Mouse (Mus musculus): ENCODE results near the gene Chat. TPM values are rescaled to one million over a fixed set of nuclear protein-coding genes. Genes with fewer than 3 reads are reported as not detected.

Chat gene
- polyA plus RNA-seq (2015; fragmentation: Nextera tagmentation; extraction: Ambion mirVana), result 0.17 and 0.30 TPM in 2 replicates

- WGBS, result 17% methylated on average over 13 of the region's 13 CpGs
- no peak for TF ChIP-seq EP300 (optimal IDR thresholded peaks at IDR 0.05)
- TF ChIP-seq CTCF (IDR thresholded peaks at IDR 0.05; ENCODE audit: low read depth), result no peak
- Histone ChIP-seq H3K9ac (ENCODE audit: low read length) (no peak within 1 kb of the TSS), H3K4me1 (replicated peaks; ENCODE audit: control insufficient read depth, insufficient read depth) (no peaks in the 10 kb centered on the region), H3K27me3 (ENCODE audit: control insufficient read depth, insufficient read depth, low read length) (peaks cover 27% of the 10 kb centered on the region), H3K4me3 (ENCODE audit: low read depth, low read length) (peak within 1 kb of the TSS; percentile 27), H3K9me3 (ENCODE audit: control insufficient read depth, low read length) (no peaks in the 10 kb centered on the region), H3K36me3 (ENCODE audit: control insufficient read depth, insufficient read depth, low read length) (no peaks in the 10 kb centered on the region), H3K4me2 (replicated peaks; ENCODE audit: low read depth) (peak within 1 kb of the TSS; percentile 38), H3K27ac (replicated peaks) (no peak within 1 kb of the TSS)
- DNase-seq (ENCODE audit: low spot score) (no peak), ATAC-seq (ENCODE audit: low FRiP score, low TSS enrichment) (no peak)
Observed at GRCm38 (mm10) chr14:32465889-32466288, at the start of gene Chat. Gene Chat (minus strand): TSS chr14:32465989.

DNA sequence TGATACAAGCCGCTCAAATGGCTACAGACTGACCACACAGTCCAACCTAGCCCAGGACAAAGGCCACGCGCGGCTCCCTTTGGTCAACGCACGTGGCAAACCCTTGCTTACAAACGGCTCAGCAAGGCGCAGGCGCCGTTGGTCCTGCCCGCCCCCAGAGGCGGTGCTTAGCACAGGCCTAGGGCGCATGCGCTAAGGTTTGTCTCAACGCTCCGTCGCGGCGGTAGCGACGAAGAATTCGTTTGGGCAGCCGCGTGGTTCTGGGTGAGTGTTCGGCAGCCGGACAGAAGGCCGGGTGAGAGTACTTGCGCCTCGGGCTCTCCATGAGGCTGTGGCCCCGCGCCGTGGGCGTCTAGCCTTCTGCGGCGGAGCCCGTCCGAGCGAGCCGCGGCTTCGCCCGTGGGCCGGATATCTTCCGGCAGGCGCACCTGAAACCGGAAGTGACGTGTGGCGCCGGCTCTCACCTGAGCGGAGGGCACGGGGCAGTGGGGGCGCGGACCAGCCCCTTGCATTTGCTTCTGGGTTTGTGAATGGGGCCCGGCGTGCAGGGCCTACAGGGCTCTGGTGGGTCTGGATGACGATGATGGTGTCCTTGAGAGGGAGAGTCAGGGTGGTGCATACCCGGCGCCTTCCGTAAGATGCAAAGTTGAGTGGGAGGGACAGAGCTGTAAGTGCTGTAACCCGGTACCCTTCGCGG is 47.7 kb upstream of the Chat start, which contains the start of gene Ercc6:
Gene Ercc6 (plus strand): TSS at position 186 of the 697 bp plus-strand sequence.
- DNase-seq (ENCODE audit: low spot score), result peak; percentile 94
- Histone ChIP-seq H3K9ac (ENCODE audit: low read length) (peak within 1 kb of the TSS; percentile 76), H3K27me3 (ENCODE audit: control insufficient read depth, insufficient read depth, low read length) (no peaks in the 10 kb centered on the region), H3K4me3 (ENCODE audit: low read depth, low read length) (peak within 1 kb of the TSS; percentile 82), H3K27ac (replicated peaks) (peak within 1 kb of the TSS; percentile 85), H3K36me3 (ENCODE audit: control insufficient read depth, insufficient read depth, low read length) (peaks cover 7% of the 10 kb centered on the region; the same call in 1 of the 2 replicates), H3K4me1 (replicated peaks; ENCODE audit: control insufficient read depth, insufficient read depth) (0 out of 2 replicates have a peak, but pooled peaks cover 2% of the 10 kb centered on the region), H3K9me3 (ENCODE audit: control insufficient read depth, low read length) (no peaks in the 10 kb centered on the region), H3K4me2 (replicated peaks; ENCODE audit: low read depth) (peak within 1 kb of the TSS; percentile 97)
- under 1% methylated on average over 62 of the region's 62 CpGs for WGBS
- TF ChIP-seq EP300 (optimal IDR thresholded peaks at IDR 0.05), result no peak
- peak; percentile 44 for TF ChIP-seq CTCF (IDR thresholded peaks at IDR 0.05; ENCODE audit: low read depth)
- ATAC-seq (ENCODE audit: low FRiP score, low TSS enrichment), result peak; percentile 97

GRCm38 (mm10) chr14:32512912-32513311 is 47.1 kb upstream of the Chat start:
- TF ChIP-seq EP300 (optimal IDR thresholded peaks at IDR 0.05) (no peak), CTCF (IDR thresholded peaks at IDR 0.05; ENCODE audit: low read depth) (no peak)
- Histone ChIP-seq H3K4me2 (replicated peaks; ENCODE audit: low read depth) (peak overlapping the region; percentile 97), H3K27me3 (ENCODE audit: control insufficient read depth, insufficient read depth, low read length) (no peaks in the 10 kb centered on the region), H3K36me3 (ENCODE audit: control insufficient read depth, insufficient read depth, low read length) (peaks cover 4% of the 10 kb centered on the region; the same call in 1 of the 2 replicates), H3K9me3 (ENCODE audit: control insufficient read depth, low read length) (no peaks in the 10 kb centered on the region), H3K27ac (replicated peaks) (no peak overlapping the region), H3K4me1 (replicated peaks; ENCODE audit: control insufficient read depth, insufficient read depth) (0 out of 2 replicates have a peak, but pooled peaks cover 2% of the 10 kb centered on the region), H3K4me3 (ENCODE audit: low read depth, low read length) (peak overlapping the region; percentile 82), H3K9ac (ENCODE audit: low read length) (no peak overlapping the region; the same call in 1 of the 2 replicates)
- 39% methylated on average over 9 of the region's 9 CpGs for WGBS
- ATAC-seq (ENCODE audit: low FRiP score, low TSS enrichment) (0 out of 2 replicates have a peak, but pooled peaks have one; percentile 31), DNase-seq (ENCODE audit: low spot score) (no peak)

DNA sequence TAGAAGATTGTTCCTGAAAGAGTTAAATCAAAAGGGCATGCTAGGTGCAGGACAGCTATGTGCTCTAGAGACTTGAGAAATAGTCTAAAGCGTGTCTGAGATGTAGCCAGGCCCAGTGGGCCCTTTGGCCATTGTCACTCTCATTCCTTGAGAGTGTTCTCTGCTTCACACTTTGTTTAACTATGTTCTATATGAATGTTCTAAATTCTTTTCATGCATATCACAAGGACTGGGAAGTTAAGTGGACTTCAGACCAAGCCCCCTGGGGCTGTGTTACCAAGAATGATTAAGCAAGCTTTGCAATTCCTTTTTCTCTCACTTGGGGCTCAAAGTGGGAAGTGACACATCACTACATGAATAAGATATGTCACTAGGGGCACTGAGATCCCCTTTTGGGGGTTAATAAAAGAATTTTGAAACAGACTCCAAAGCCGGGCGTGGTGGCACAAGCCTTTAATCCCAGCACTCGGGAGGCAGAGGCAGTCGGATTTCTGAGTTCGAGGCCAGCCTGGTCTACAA is 43.7 kb upstream of the Chat start:
- no peaks in the 10 kb centered on the region for H3K27me3 ChIP-seq (ENCODE audit: control insufficient read depth, insufficient read depth, low read length)
- no peak overlapping the region for H3K4me2 ChIP-seq (replicated peaks; ENCODE audit: low read depth)
- no peak overlapping the region for H3K4me3 ChIP-seq (ENCODE audit: low read depth, low read length)
- no peak overlapping the region for H3K9ac ChIP-seq (ENCODE audit: low read length)
- TF ChIP-seq EP300 (optimal IDR thresholded peaks at IDR 0.05) (no peak), CTCF (IDR thresholded peaks at IDR 0.05; ENCODE audit: low read depth) (no peak)
- no peaks in the 10 kb centered on the region for H3K36me3 ChIP-seq (ENCODE audit: control insufficient read depth, insufficient read depth, low read length)
- H3K9me3 ChIP-seq (ENCODE audit: control insufficient read depth, low read length), result no peaks in the 10 kb centered on the region
- 73% methylated on average over 6 of the region's 6 CpGs for WGBS
- no peak overlapping the region for H3K27ac ChIP-seq (replicated peaks)
- no peak for ATAC-seq (ENCODE audit: low FRiP score, low TSS enrichment)
- no peak for DNase-seq (ENCODE audit: low spot score)
- 0 out of 2 replicates have a peak, but pooled peaks cover 2% of the 10 kb centered on the region for H3K4me1 ChIP-seq (replicated peaks; ENCODE audit: control insufficient read depth, insufficient read depth)

DNA sequence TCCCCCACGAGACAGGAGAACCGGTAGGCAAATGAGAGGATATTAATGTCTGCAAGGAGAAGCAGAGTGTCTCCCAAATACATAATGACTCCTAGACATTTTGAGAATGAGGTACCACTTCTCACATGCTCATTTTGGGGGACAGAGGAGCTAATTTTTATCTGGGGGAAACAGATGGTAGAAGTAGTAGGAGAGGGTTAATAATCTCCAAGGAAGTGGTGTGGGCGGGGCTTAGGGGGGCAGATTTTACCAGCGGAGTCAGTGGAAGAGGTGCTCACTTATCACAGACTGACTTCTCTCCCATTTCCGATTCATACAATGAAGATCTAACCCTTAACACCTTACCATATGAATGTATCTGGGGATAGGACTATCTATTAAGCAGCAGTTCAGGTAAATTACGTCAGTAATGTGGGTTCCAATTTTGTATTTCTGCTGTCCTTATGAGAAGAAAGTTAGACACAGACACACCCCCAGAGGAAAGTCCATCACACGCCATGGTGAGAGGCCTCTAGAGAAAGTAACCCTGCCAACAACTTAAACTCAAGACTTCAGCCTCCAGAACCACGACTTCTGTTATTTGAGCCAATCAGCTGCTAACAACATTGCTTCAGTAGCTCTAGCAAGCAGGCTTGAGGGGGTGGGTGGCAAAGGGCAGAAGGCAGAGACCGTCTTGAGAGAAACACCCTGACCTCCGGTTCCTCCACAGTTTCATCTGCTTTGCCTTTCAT is 42.5 kb upstream of the Chat start:
- no peak overlapping the region for H3K27ac ChIP-seq (replicated peaks)
- H3K27me3 ChIP-seq (ENCODE audit: control insufficient read depth, insufficient read depth, low read length), result no peaks in the 10 kb centered on the region
- ATAC-seq (ENCODE audit: low FRiP score, low TSS enrichment) (no peak), DNase-seq (ENCODE audit: low spot score) (no peak)
- H3K4me2 ChIP-seq (replicated peaks; ENCODE audit: low read depth), result no peak overlapping the region
- H3K9me3 ChIP-seq (ENCODE audit: control insufficient read depth, low read length), result no peaks in the 10 kb centered on the region
- H3K36me3 ChIP-seq (ENCODE audit: control insufficient read depth, insufficient read depth, low read length), result no peaks in the 10 kb centered on the region
- TF ChIP-seq CTCF (IDR thresholded peaks at IDR 0.05; ENCODE audit: low read depth) (no peak), EP300 (optimal IDR thresholded peaks at IDR 0.05) (no peak)
- H3K4me1 ChIP-seq (replicated peaks; ENCODE audit: control insufficient read depth, insufficient read depth), result 0 out of 2 replicates have a peak, but pooled peaks cover 2% of the 10 kb centered on the region
- WGBS, result 52% methylated on average over 10 of the region's 10 CpGs
- H3K9ac ChIP-seq (ENCODE audit: low read length), result no peak overlapping the region
- no peak overlapping the region for H3K4me3 ChIP-seq (ENCODE audit: low read depth, low read length)
